ENCODE assay signal across 8 mouse cellular contexts in the genomic region with DNA sequence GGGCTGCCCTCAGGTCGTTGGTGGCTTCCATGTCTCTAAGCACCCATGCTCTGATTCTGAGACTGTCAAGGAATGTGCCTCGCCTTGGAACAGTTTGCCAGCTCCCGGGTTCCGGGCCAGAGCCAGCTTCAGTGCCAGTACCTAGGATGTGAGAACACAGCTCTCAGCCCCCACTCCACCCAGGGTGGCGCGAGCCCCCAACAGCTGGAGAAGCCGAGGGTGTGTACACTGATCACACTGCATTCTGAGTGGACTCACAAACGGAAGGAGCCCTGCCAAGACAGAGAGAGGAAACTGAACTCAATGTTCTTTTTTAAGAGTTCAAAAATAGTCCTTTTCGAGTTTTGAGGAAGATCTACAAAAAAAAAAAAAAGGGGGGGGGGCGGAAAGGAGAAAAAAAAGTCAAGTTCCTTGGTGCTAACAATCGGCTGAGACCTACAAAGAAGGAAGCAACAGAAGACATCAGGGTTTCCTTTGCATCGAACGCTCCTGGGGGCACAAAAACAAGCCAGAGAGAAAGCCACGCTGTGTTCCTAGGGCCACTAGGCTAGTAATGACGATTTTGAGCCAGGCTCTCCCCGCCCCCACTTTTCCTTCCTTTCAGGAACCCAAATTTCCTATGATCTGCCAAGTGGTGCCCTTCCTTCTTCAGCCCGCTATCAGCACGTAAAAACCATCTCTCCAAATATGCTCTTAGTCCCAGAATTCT. TPM values are rescaled to one million over a fixed set of nuclear protein-coding genes. Genes with fewer than 3 reads are reported as not detected.
DNase-seq lines count a peak whose midpoint lies in the region; ATAC-seq and TF ChIP-seq lines count a peak whose summit lies in the region.

No protein-coding gene starts in this region.

- intact Hi-C loops in gastrocnemius, adult 2 months (cut with DNase I) = no loop called here

- H3K4me3 ChIP-seq in gastrocnemius, adult 2 months = peak overlapping the region; percentile 36

- TF ChIP-seq CTCF in gastrocnemius, adult 2 months (IDR thresholded peaks at IDR 0.05) = no peak

- peak overlapping the region; percentile 88 for H3K27ac ChIP-seq in gastrocnemius, adult 2 months

- ATAC-seq in monocyte, adult 5-6 weeks (replicated peaks; ENCODE audit: insufficient number of reproducible peaks, low FRiP score, low TSS enrichment, poor library complexity, severe bottlenecking) = no peak

- DNase-seq in gastrocnemius, adult 2 months = peak; percentile 65
- no peak for DNase-seq in gastrocnemius, adult 8-10 months (ENCODE audit: low spot score in 2 of 2)
- peak; percentile 6 for DNase-seq in ES-CJ7 (ENCODE audit: low read depth, low spot score)
- peak; percentile 46 for DNase-seq in gastrocnemius, postnatal 25 days
- DNase-seq in left cerebral cortex, adult 18-20 months (ENCODE audit: low spot score in 2 of 2) = peak; percentile 71 to 76
- no peak for DNase-seq in spleen, adult 18-20 months
- no peak for DNase-seq in neural tube, embryonic 10.5 days (ENCODE audit: extremely low spot score, low spot score)

RNA-seq across cellular contexts. Expression of gene Tmod1, which starts 48.1 kb away (rescaled TPM):
- 100 to 1,000 TPM; 173 to 208 TPM for total RNA-seq in gastrocnemius, adult 2 months (2021)
- 100 to 1,000 TPM; 175 to 195 (median 187) TPM for total RNA-seq in gastrocnemius, adult 8-10 months (2022)
- total RNA-seq in gastrocnemius, postnatal 25 days (2021) = 100 to 1,000 TPM; 205 to 220 TPM
- 10 to 100 TPM; 45.8 to 48.9 TPM for total RNA-seq in left cerebral cortex, adult 18-20 months (2021)
- 0.39 to 2.5 TPM (median 1.6 TPM) in 3 replicates for total RNA-seq in monocyte, adult 5-6 weeks (2017)

RNA-seq across cellular contexts. Expression of gene Ncbp1, which starts 51.5 kb away (rescaled TPM):
- 10 to 100 TPM; 13.1 to 14.9 TPM for total RNA-seq in gastrocnemius, adult 2 months (2021)
- total RNA-seq in gastrocnemius, adult 8-10 months (2022) = 10 to 100 TPM; 11.7 to 16.9 (median 13.2) TPM
- total RNA-seq in gastrocnemius, postnatal 25 days (2021) = 10 to 100 TPM; 13.0 to 13.2 TPM
- 10 to 100 TPM; 43.2 to 50.0 TPM for total RNA-seq in left cerebral cortex, adult 18-20 months (2021)
- total RNA-seq in monocyte, adult 5-6 weeks (2017) = 39.7 to 57.5 TPM (median 45.6 TPM) in 3 replicates

RNA-seq across cellular contexts. Expression of gene Tstd2, which starts 51.6 kb away (rescaled TPM):
- 10 to 100 TPM in 1 of 2 experiments, 1 to 10 TPM in 1; 9.8 to 11.1 TPM for total RNA-seq in gastrocnemius, adult 2 months (2021)
- total RNA-seq in gastrocnemius, adult 8-10 months (2022) = 10 to 100 TPM in 1 of 4 experiments, 1 to 10 TPM in 3; 8.4 to 11.9 (median 9.2) TPM
- total RNA-seq in gastrocnemius, postnatal 25 days (2021) = 10 to 100 TPM; 10.2 to 10.7 TPM
- total RNA-seq in left cerebral cortex, adult 18-20 months (2021) = 10 to 100 TPM; 14.5 to 18.5 TPM
- 21.9 to 27.7 TPM (median 27.7 TPM) in 3 replicates for total RNA-seq in monocyte, adult 5-6 weeks (2017)

Comparison
In these comparisons a context has a peak if more than half of its experiments do, and no peak if none do; other contexts are left out.
1. DNase-seq: peak in gastrocnemius, adult 2 months (single experiment), ES-CJ7 (single experiment), gastrocnemius, postnatal 25 days (single experiment) and left cerebral cortex, adult 18-20 months (2 of 2); none in gastrocnemius, adult 8-10 months (0 of 2), spleen, adult 18-20 months (0 of 2) and neural tube, embryonic 10.5 days (single experiment).
2. RNA of gene Tmod1, which starts 48.1 kb away (total RNA-seq): 205 to 220 TPM in gastrocnemius, postnatal 25 days, 173 to 208 TPM in gastrocnemius, adult 2 months, 175 to 195 TPM in gastrocnemius, adult 8-10 months and 45.8 to 48.9 TPM in left cerebral cortex, adult 18-20 months; 0.39 to 2.5 TPM in monocyte, adult 5-6 weeks; every median in the first group is over 10 times any median in the second.